Mouse (Mus musculus): ENCODE measurements around the gene Kcne1l.

DNA sequence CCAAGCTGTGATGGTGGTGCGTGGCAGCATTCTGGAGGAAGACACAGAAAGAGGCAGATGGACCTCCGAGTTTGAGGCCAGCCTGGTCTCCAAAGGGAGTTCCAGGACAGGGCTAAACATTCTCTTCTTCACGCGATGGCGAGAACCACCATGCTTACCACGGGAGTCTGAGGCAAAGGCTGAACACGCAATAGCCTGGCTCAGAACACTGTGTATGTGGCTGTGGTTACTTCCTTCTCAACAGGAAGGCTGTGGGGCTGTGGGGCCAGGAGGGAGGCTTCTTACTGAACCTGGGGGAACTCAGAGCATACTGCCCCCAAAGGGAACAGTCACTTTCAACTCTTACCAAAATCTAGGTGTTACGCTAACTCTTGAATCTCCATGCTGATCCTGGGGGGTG lies 9.2 kb upstream of the Kcne1l start:
- TF ChIP-seq CTCF (IDR thresholded peaks at IDR 0.05; ENCODE audit: low read depth, low read length), result no peak
- TF ChIP-seq POLR2A (IDR thresholded peaks at IDR 0.05; ENCODE audit: insufficient read depth, low read length), result no peak
- no peak for TF ChIP-seq EP300 (IDR thresholded peaks at IDR 0.05; ENCODE audit: insufficient read depth, low read depth, low read length)

Data from ES-Bruce4 (cell line).